Mouse (Mus musculus): ENCODE data around the gene Piezo1.

Piezo1 gene

GRCm38 (mm10) chr8:122571750-122572267 lies 20.7 kb upstream of the Piezo1 start:
- DNase-seq (ENCODE audit: inconsistent age in 2 of 2, low spot score in 1 of 2): no peak

DNA sequence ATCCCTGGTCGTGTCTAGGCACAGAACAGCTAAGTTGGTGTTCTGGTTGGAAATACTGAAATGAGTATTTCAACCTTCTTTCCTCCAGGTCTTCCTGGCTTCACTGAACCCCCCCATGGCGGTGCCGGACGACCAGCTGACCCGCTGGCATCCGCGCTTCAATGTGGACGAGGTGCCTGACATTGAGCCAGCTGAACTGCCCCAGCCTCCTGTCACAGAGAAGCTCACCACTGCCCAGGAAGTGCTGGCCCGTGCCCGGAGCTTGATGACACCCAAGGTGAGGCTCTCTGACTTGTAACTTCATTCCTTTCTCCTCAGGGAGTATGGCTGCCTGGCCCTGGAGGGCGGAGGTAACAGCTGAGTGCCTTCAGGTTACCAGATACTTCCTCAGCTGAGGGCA lies 20.0 kb upstream of the Piezo1 start:
- no peak for DNase-seq (ENCODE audit: inconsistent age in 2 of 2, low spot score in 1 of 2)

DNA sequence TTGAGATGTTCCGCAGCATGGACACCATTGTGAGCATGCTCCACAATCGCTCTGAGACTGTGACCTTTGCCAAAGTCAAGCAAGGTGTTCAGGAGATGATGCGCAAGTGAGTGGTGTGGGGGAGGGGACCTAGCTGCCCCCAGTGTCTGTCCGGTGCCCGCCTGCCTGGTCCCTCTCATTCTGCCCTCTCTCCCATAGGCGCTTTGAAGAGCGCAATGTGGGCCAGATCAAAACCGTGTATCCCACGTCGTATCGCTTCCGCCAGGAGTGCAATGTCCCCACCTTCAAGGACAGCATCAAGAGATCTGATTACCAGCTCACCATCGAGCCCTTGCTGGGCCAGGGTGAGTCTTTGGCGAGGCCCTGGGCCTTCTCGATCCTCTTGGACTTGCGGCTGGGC lies 18.9 kb upstream of the Piezo1 start:
- DNase-seq (ENCODE audit: inconsistent age in 2 of 2, low spot score in 1 of 2): no peak

DNA sequence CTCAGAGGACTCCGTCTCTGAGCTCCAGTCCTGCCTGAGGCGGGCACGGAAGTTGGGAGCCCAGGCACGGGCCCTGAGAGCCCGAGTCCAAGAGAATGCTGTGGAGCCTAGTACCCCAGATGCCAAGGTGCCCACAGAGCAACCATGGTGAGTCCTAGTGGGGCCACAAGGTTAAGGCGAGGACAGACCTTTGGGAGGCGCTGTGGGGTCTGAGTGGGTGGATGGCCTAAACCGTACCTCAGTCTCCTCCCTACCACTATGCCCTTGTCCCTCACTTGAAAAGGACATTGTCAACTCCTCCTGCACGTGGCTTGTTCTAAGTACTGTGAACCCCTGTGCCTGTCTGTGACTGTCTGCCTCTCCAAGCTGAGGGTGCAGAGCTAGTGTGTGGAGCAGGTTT lies 18.2 kb upstream of the Piezo1 start:
- no peak for DNase-seq (ENCODE audit: inconsistent age in 2 of 2, low spot score in 1 of 2)

- no peak for DNase-seq (ENCODE audit: inconsistent age in 2 of 2, low spot score in 1 of 2)
Measured at GRCm38 (mm10) chr8:122568881-122569309, 17.8 kb upstream of the Piezo1 start.

GRCm38 (mm10) chr8:122568109-122568504 lies 17.0 kb upstream of the Piezo1 start:
- no peak for DNase-seq (ENCODE audit: inconsistent age in 2 of 2, low spot score in 1 of 2)

GRCm38 (mm10) chr8:122567361-122568108 lies 16.4 kb upstream of the Piezo1 start, which contains the start of gene Cdt1:
Gene Cdt1, plus strand, starts transcription at chr8:122568015.
- DNase-seq (ENCODE audit: inconsistent age in 2 of 2, low spot score in 1 of 2): peak; percentile 97 to 99

DNA sequence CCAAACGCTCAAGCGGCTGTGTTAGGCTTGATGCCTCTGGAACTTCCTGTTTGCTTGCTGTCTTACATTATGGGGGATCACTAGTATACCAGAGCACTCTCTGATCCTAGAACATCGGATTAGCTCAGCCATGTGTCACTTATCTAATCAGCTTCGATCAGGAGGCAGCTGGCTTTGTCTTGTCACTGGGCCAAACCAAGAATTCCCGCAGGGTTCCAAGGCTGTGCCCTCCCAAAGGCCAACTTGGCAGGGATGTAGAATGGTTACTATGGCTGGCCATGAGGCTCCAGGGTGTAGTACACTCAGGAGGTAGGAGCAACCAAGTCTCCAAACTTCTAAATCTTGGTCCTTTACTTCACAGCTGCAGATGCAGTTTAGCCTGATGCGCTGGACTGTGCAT lies 15.6 kb upstream of the Piezo1 start:
- peak; percentile 57 to 80 for DNase-seq (ENCODE audit: inconsistent age in 2 of 2, low spot score in 1 of 2)

DNA sequence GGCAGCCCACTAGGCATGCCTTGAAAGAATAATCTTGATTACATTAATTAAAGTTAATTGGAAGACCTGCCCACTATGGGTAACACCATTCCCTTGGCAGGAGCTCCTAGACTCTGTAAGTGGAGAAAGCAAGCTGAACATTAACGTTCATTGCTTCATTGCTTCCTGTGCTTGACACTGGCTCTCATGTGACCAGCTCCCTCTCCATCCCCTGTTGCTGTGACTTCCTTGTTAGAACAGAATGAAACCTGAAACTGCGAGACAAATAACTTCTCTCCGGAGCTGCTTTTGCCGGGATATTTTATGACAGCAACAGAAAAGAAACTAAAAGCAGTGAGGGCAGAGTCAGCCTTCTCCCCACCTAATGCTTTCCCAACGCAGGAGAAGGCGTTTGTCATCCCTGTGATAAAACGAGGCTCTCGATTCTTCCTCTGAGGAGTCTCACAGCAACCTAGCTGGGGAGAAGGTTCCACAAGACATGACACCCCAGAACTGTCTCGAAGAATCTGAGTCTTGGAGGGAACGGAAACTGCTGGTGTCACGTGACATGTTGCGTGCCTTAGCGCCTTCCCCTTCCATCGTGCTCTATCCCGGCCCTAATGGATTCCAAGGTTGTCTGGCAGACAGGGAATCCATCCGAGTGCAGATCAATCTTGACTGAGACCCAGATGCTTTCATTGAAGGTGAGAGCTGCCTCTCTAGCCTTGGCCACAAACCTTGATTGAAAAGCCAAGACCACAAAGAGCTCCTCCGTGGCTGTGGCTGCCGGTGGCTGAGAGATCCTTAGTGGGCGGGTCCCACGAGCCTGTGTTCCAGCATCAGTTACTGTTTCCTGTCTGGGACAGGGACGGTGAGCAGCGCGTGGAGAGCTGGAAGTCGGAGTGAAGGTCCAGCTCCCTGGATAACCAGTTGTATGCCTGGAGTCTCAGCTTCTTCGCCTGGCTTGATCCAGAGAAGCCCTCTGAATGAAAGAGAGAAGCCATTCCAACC lies 13.5 kb upstream of the Piezo1 start:
- no peak for DNase-seq (ENCODE audit: inconsistent age in 2 of 2, low spot score in 1 of 2)

DNA sequence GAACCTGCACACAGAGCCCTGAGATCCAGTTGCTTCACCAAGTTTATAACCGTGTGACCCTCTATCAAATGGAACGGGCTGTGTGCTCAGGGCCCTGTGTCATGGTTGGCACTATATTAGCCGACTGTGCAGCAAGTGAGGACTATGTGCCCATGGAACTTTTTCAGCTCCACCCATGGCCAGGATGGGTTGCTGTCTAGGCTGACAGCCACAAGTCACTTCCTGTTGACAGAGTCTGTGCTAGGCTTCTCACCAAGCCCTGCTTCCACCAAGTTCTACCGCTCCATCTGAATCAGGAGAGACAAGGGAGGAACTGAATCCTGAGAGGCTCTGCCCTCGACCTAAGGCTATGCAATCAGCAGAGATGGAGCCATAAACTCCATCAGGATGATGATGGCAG lies 10.1 kb upstream of the Piezo1 start:
- DNase-seq (ENCODE audit: inconsistent age in 2 of 2, low spot score in 1 of 2): no peak

GRCm38 (mm10) chr8:122558671-122559349 lies 7.7 kb upstream of the Piezo1 start:
- DNase-seq (ENCODE audit: inconsistent age in 2 of 2, low spot score in 1 of 2): peak in 1 of 2 experiments; percentile 3

GRCm38 (mm10) chr8:122557248-122558038 lies 6.3 kb upstream of the Piezo1 start:
- peak in 1 of 2 experiments; percentile 6 for DNase-seq (ENCODE audit: inconsistent age in 2 of 2, low spot score in 1 of 2)

DNA sequence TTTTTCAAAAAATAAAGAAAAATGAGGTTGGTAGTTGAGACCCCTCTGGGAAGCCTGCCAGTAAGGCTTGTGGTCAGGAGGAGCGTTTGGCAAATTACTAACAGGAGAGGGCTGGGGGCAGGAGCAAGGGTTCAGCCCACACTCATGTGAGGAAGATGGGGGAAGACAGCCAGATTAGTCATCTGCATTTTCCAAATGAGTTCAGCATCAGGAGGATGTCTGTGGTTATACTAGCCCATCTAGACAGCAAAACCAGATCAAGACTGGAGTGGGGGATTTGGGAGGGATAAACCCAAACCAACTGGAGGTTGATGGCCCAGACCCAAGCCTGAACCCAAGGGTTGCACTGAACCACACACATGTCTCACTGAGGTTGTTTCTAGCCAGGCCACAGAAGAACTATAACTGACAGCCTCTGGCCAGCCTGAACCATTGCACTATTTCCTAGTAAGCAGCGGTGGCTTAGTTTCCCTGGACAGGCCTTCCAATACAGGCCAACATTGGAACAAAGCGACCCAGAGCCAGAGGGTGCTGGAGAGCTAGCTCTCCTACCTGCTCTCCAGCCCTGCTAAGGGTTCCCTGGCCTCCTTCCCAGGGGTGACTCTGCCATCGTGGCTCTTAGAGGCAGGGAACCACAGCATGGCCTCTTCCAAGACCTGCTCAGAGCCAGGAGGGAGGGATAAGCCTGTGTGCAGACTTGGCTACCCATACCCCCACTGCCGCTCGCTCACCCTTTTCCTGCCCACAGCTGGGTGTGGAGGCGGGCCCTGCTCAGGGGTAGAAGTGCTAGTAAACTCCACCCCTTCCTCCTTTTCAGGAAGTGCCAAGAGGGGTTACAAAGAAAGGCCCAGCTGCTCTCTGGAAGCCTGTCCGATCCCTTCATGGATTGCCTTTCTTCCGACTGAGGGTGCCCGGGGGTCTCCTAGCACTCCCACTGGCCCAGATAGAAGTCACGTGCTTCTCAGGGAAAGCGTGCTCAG lies 5.2 kb upstream of the Piezo1 start:
- peak; percentile 51 to 79 for DNase-seq (ENCODE audit: inconsistent age in 2 of 2, low spot score in 1 of 2)

DNA sequence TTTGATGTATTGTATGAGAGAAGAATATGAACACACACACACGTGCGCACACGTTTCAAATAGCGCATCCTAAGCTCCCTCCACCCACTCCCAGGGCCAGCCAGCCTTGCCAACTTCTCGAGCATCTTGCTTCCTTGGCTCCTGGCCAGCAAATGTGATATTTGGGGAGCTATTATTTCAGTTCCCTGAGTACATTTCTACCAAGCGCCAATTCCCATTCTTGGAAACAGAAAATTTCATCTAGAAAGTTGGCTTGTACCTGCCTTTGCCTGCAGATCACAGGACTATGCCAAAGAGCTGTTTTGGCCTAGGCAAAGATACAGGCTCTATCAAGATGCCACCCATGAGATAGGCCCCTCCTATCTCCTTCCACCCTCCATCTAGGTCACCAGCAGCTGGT lies 3.7 kb upstream of the Piezo1 start:
- DNase-seq (ENCODE audit: inconsistent age in 2 of 2, low spot score in 1 of 2): no peak

- no peak for DNase-seq (ENCODE audit: inconsistent age in 2 of 2, low spot score in 1 of 2)
Measured at GRCm38 (mm10) chr8:122550995-122551264, 199 bp downstream of the Piezo1 start.

DNA sequence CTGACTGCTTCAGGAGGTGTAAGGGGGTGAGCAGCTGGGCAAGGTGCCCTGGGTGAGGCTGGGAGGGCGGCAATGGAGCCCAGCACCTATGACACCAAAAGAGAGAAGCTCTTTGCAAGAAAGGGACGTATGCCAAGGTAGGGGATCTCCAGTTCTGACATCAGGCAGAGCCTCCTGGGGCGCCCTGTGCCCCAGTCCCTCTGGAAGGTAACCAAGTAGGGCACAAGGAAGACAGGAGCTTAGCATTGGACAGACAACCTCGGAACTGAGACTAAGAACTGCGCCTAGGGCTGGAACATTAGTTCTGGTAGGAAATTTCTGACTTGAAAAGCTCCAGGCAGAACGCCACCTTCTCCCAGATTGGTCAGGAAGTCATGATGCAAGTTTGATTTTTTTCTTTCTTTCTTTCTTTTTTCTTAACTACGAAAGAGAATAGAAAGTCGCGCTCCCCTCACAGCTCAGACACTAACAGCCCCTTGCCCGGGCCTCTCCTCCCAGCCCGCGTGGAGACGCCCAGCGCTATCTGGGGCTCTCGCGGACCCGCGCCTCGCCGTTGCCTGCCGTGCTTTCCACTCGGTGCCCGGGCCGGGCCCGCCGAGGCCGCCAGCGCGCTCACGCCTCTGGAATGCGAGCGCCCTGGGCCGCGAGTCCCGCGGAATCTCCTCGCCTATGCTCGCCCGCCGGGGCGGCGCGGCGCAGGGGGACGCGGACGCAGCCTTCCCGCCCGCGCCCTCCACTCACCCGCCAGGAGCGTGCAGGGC lies 715 bp downstream of the Piezo1 start:
- peak; percentile 67 to 86 for DNase-seq (ENCODE audit: inconsistent age in 2 of 2, low spot score in 1 of 2)

- DNase-seq (ENCODE audit: inconsistent age in 2 of 2, low spot score in 1 of 2): no peak
Measured at GRCm38 (mm10) chr8:122548891-122549439, 2.2 kb downstream of the Piezo1 start.

DNA sequence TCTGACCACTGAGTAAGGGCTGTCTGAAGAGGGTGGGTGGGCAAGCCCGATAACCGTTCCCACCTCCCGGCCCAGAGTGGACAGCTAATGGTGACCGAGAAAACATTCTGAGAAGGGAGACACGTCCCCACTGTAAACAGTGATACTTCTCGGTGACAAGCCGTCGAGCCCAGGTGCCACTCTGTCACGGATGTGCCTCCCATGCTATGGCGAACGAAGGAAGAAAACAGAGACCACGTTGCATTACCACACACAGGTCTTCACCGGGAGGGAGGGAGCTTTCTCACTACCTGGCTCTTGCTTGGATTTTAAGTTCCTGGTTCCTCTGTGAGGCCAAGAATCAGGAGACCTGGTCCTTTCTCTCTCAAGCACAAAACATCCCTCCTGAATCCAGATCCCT lies 2.8 kb downstream of the Piezo1 start:
- no peak for DNase-seq (ENCODE audit: inconsistent age in 2 of 2, low spot score in 1 of 2)
